Mouse (Mus musculus) MEL (cell line): Measurements from ENCODE around the gene Kcnj15. TPM values are rescaled to one million over a fixed set of nuclear protein-coding genes. Genes with fewer than 3 reads are reported as not detected.

ENCODE experiments used
- DNase-seq: peaks from one replicate; pipeline ENCODE4 v3.0.0; 2011; ENCODE audit warnings: low read depth, low spot score
- H3K27ac ChIP-seq: 2 replicates; pipeline ENCODE4 v1.5.1; 2012; ENCODE audit warnings: low read depth, mild to moderate bottlenecking, control low read depth, low read length, moderate library complexity; ENCODE audit not compliant: control insufficient read depth
- H3K27me3 ChIP-seq, 2 experiments: fragments of 150-350 bp in 1 of 2; sonication (generic) in 1 of 2; 2 replicates each; pipeline ENCODE4 v1.6.1; 2012; ENCODE audit warnings: low read length in 2 of 2, mild to moderate bottlenecking in 2 of 2, improper control_type of control experiment in 1 of 2, moderate library complexity in 1 of 2; ENCODE audit not compliant: insufficient read depth in 2 of 2, control insufficient read depth in 1 of 2
- H3K36me3 ChIP-seq, 2 experiments: 2 replicates each; pipeline ENCODE4 v1.6.1; 2012 to 2014; ENCODE audit warnings: low read length in 2 of 2, improper control_type of control experiment in 1 of 2, inconsistent platforms in 1 of 2, mild to moderate bottlenecking in 1 of 2; ENCODE audit not compliant: insufficient read depth in 2 of 2, control insufficient read depth in 1 of 2
- H3K4me1 ChIP-seq, 2 experiments: fragments of 150-350 bp in 1 of 2; sonication (generic) in 1 of 2; 2 replicates each; pipeline ENCODE4 v1.6.1; 2012; ENCODE audit warnings: low read length in 2 of 2, improper control_type of control experiment in 1 of 2, mild to moderate bottlenecking in 1 of 2; ENCODE audit not compliant: insufficient read depth in 2 of 2, control insufficient read depth in 1 of 2
- H3K4me3 ChIP-seq, 2 experiments: fragments of 150-350 bp in 1 of 2; sonication (generic) in 1 of 2; 2 replicates each; pipeline ENCODE4 v1.5.1; 2012; ENCODE audit warnings: low read depth in 2 of 2, low read length in 2 of 2, mild to moderate bottlenecking in 2 of 2, moderate library complexity in 2 of 2, control low read depth in 1 of 2, improper control_type of control experiment in 1 of 2; ENCODE audit not compliant: control insufficient read depth in 1 of 2, insufficient read depth in 1 of 2
- H3K79me2 ChIP-seq: 2 replicates; pipeline ENCODE4 v1.6.1; 2012; ENCODE audit warnings: mild to moderate bottlenecking, low read length, moderate library complexity; ENCODE audit not compliant: control insufficient read depth, poor library complexity, insufficient read depth
- H3K9ac ChIP-seq: 2 replicates; pipeline ENCODE4 v1.6.1; 2012; ENCODE audit warnings: low read depth, mild to moderate bottlenecking, control low read depth, low read length, moderate library complexity; ENCODE audit not compliant: control insufficient read depth, poor library complexity, severe bottlenecking
- H3K9me3 ChIP-seq: fragments of 150-350 bp; sonication (generic); replicated peaks from 2 replicates; pipeline ENCODE4 v1.6.1; 2012; ENCODE audit warnings: mild to moderate bottlenecking, low read length, improper control_type of control experiment, moderate library complexity; ENCODE audit not compliant: insufficient read depth
- BHLHE40 ChIP-seq: IDR thresholded peaks from 2 replicates; pipeline ENCODE4 v1.6.1; 2012; ENCODE audit warnings: low read depth, mild to moderate bottlenecking, inconsistent platforms, low read length, improper control_type of control experiment, borderline replicate concordance
- CHD2 ChIP-seq: IDR thresholded peaks from 2 replicates; pipeline ENCODE4 v1.6.1; 2011; ENCODE audit warnings: low read length, improper control_type of control experiment
- CTCF ChIP-seq, 3 experiments: IDR thresholded peaks in 2 of 3; conservative IDR thresholded peaks in 1 of 3; 2 replicates each; pipeline ENCODE4 v1.5.1; 2011 to 2012; ENCODE audit warnings: low read length in 3 of 3, low read depth in 2 of 3, mild to moderate bottlenecking in 2 of 3, improper control_type of control experiment in 1 of 3, inconsistent platforms in 1 of 3, mixed read lengths in 1 of 3, moderate library complexity in 1 of 3; ENCODE audit not compliant: control insufficient read depth in 1 of 3, insufficient read depth in 1 of 3, poor library complexity in 1 of 3, severe bottlenecking in 1 of 3
- EP300 ChIP-seq, 2 experiments: IDR thresholded peaks; 2 replicates each; pipeline ENCODE4 v1.6.1; 2011; ENCODE audit warnings: improper control_type of control experiment in 2 of 2, low read length in 2 of 2, low read depth in 1 of 2, mild to moderate bottlenecking in 1 of 2
- ETS1 ChIP-seq: IDR thresholded peaks from 2 replicates; pipeline ENCODE4 v1.6.1; 2012; ENCODE audit warnings: low read depth, mild to moderate bottlenecking, inconsistent platforms, low read length, improper control_type of control experiment, moderate library complexity
- GABPA ChIP-seq: IDR thresholded peaks from 2 replicates; pipeline ENCODE4 v1.6.1; 2012; ENCODE audit warnings: low read depth, mild to moderate bottlenecking, inconsistent platforms, low read length, improper control_type of control experiment, moderate library complexity
- HCFC1 ChIP-seq: IDR thresholded peaks from 2 replicates; pipeline ENCODE4 v1.6.1; 2012; ENCODE audit warnings: low read depth, mild to moderate bottlenecking, inconsistent platforms, low read length, improper control_type of control experiment, moderate library complexity
- JUND ChIP-seq: IDR thresholded peaks from 2 replicates; pipeline ENCODE4 v1.6.1; 2011; ENCODE audit warnings: low read depth, mild to moderate bottlenecking, improper control_type of control experiment, low read length
- KAT2A ChIP-seq: conservative IDR thresholded peaks from 2 replicates; pipeline ENCODE4 v1.6.1; 2012; ENCODE audit warnings: low read depth, low read length, improper control_type of control experiment, inconsistent platforms
- MXI1 ChIP-seq: IDR thresholded peaks from 2 replicates; pipeline ENCODE4 v1.6.1; 2011; ENCODE audit warnings: mild to moderate bottlenecking, low read depth, low read length, improper control_type of control experiment
- MYB ChIP-seq: IDR thresholded peaks from 2 replicates; pipeline ENCODE4 v1.6.1; 2011; ENCODE audit warnings: mild to moderate bottlenecking, low read depth, low read length, improper control_type of control experiment
- MYC ChIP-seq: IDR thresholded peaks from 2 replicates; pipeline ENCODE4 v1.6.1; 2011; ENCODE audit warnings: low read depth, mild to moderate bottlenecking, low read length, improper control_type of control experiment, moderate library complexity
- NELFE ChIP-seq: IDR thresholded peaks from 2 replicates; pipeline ENCODE4 v1.6.1; 2011; ENCODE audit warnings: low read depth, low read length, improper control_type of control experiment
- POLR2A ChIP-seq, 2 experiments: IDR thresholded peaks; 2 replicates each; pipeline ENCODE4 v1.6.1; 2011 to 2012; ENCODE audit warnings: low read length in 2 of 2, mild to moderate bottlenecking in 2 of 2, control low read depth in 1 of 2, improper control_type of control experiment in 1 of 2, low read depth in 1 of 2, moderate library complexity in 1 of 2; ENCODE audit not compliant: control insufficient read depth in 1 of 2, insufficient read depth in 1 of 2, poor library complexity in 1 of 2
- POLR2AphosphoS2 ChIP-seq: IDR thresholded peaks from 2 replicates; pipeline ENCODE4 v1.6.1; 2011; ENCODE audit warnings: low read length, improper control_type of control experiment
- POLR2AphosphoS5 ChIP-seq: IDR thresholded peaks from 2 replicates; pipeline ENCODE4 v1.6.1; 2012; ENCODE audit warnings: low read depth, borderline replicate concordance, mild to moderate bottlenecking, inconsistent platforms, low read length, moderate library complexity, mixed read lengths
- RAD21 ChIP-seq: IDR thresholded peaks from 2 replicates; pipeline ENCODE4 v1.6.1; 2011; ENCODE audit warnings: mild to moderate bottlenecking, low read depth, low read length, improper control_type of control experiment
- UBTF ChIP-seq: IDR thresholded peaks from 2 replicates; pipeline ENCODE4 v1.6.1; 2012; ENCODE audit warnings: low read depth, mild to moderate bottlenecking, inconsistent platforms, low read length, improper control_type of control experiment, moderate library complexity, borderline replicate concordance; ENCODE audit not compliant: insufficient read depth
- USF1 ChIP-seq: IDR thresholded peaks from 2 replicates; pipeline ENCODE4 v1.6.1; 2014; ENCODE audit warnings: low read depth, mild to moderate bottlenecking, inconsistent platforms, low read length, improper control_type of control experiment, moderate library complexity
- USF2 ChIP-seq, 2 experiments: IDR thresholded peaks; 2 replicates each; pipeline ENCODE4 v1.6.1; 2011 to 2012; ENCODE audit warnings: improper control_type of control experiment in 2 of 2, low read length in 2 of 2, borderline replicate concordance in 1 of 2, inconsistent platforms in 1 of 2, low read depth in 1 of 2, mild to moderate bottlenecking in 1 of 2; ENCODE audit not compliant: insufficient read depth in 1 of 2
- ZC3H11A ChIP-seq: IDR thresholded peaks from 2 replicates; pipeline ENCODE4 v1.6.1; 2012; ENCODE audit warnings: low read depth, mild to moderate bottlenecking, inconsistent platforms, low read length, improper control_type of control experiment
- ZMIZ1 ChIP-seq: IDR thresholded peaks from 2 replicates; pipeline ENCODE4 v1.6.1; 2012; ENCODE audit warnings: low read depth, mild to moderate bottlenecking, inconsistent platforms, low read length, improper control_type of control experiment, moderate library complexity
- polyA plus RNA-seq, 2 experiments: library from polyadenylated mRNA; stranded (reverse) in 1 of 2; unstranded in 1 of 2; fragments of >175 nt in 1 of 2; fragments of >200 nt in 1 of 2; gene quantifications; 2 replicates each; pipeline versions ENCODE4 v1.2.1 to v1.2.4; 2012; ENCODE audit warnings: low replicate concordance in 2 of 2, low read depth in 1 of 2; ENCODE audit not compliant: insufficient read length in 2 of 2, insufficient read depth in 1 of 2, missing spikeins in 1 of 2
- total RNA-seq: library from RNA; depleted of rRNA; stranded (reverse); fragments of 300-350 nt; gene quantifications from 2 replicates; pipeline ENCODE4 v1.2.3, GENCODE M21; 2012

Gene Kcnj15
- total and polyA plus RNA-seq, 3 experiments: not detected

DNA sequence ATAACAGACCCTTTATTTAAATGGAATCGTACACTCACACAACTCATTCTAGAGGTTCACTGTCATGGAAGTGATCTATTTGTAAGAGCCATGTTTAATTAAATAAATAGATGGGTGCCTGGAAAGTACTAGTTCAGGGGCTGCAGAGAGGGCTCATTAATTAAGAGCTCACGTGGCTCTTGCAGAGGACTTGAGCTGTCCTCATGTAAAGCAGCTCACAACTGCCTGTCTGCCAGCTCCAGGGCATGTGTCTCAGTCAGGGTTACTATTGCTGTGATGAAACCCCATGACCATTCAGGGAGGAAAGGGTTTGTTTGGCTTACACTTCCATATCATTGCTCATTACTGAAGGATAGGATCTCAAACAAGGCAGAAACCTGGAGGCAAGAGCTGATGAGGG lies 37.9 kb upstream of the Kcnj15 start:
- H3K27me3 ChIP-seq: no peaks in the 10 kb centered on the region
- H3K27ac ChIP-seq: no peak overlapping the region
- no peaks in the 10 kb centered on the region for H3K4me1 ChIP-seq
- TF ChIP-seq POLR2AphosphoS5 (no peak), CHD2 (no peak), USF2 (IDR thresholded peaks at IDR 0.05; ENCODE audit: borderline replicate concordance in 1 of 2, insufficient read depth in 1 of 2, low read depth in 1 of 2, low read length in 2 of 2) (no peak), EP300 (IDR thresholded peaks at IDR 0.05; ENCODE audit: low read depth in 1 of 2, low read length in 2 of 2) (no peak), POLR2A (IDR thresholded peaks at IDR 0.05; ENCODE audit: control insufficient read depth in 1 of 2, insufficient read depth in 1 of 2, low read depth in 1 of 2, low read length in 2 of 2, poor library complexity in 1 of 2) (no peak), MYB (no peak)
- H3K4me3 ChIP-seq: no peak overlapping the region
- no peaks in the 10 kb centered on the region for H3K79me2 ChIP-seq
- no peaks in the 10 kb centered on the region for H3K9me3 ChIP-seq
- H3K9ac ChIP-seq: no peak overlapping the region
- H3K36me3 ChIP-seq: no peaks in the 10 kb centered on the region
- DNase-seq: no peak

DNA sequence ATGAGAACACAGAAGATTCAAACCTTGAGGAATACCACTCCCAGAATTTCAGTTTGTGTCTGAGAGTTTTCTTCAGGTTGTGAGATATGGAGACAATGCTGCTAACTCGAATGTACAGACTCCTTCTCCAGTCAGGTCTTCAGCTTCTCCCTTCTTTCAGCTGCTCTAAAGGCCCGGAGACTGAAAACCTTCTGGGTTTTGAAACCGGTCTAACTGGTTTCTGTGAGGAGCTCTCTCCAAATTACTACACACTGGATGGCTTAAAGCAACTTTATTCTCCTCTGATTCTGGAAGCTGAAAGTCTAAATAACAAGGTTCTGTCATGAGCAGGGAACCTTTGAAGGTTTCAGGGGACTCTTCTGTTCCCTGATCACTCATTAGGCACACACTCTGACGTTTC lies 36.3 kb upstream of the Kcnj15 start:
- no peak for DNase-seq
- Histone ChIP-seq H3K27ac (no peak overlapping the region), H3K4me1 (no peaks in the 10 kb centered on the region)

DNA sequence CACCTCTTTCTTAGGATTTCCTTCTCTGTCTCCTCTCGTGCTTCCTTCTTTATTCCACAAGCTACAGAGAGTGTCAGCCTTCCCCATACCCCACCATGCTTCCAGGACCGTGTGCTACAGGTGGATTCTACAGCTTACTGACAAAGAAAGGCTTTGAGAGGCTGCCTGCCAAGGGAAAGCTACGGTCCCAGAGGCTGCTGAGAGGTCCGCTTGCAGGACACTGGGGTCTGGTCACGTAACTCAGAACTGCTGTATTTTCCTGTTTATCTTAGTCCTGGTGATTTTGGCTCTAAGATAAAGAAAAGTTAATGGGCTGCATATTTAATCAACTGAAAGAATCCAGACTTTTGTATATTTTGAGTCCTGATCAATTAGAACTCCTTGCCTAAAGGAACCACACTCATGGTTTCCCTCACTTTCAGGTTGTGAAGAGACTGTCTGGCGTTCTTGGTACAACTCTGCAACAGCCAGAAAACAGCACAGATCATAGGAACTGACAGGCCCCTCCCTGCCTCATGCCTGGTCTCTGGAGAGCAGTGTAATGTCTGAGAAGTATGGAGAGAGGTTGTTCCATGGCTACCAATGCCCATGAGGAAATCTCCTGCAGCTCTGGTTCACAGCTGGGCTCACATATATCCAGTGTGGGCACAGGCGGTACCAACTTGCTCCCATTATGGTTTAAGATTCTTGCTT lies 35.2 kb upstream of the Kcnj15 start:
- DNase-seq: no peak
- H3K4me3 ChIP-seq: no peak overlapping the region
- no peaks in the 10 kb centered on the region for H3K27me3 ChIP-seq
- no peak overlapping the region for H3K9ac ChIP-seq
- TF ChIP-seq ZMIZ1 (no peak), KAT2A (no peak), UBTF (no peak), POLR2AphosphoS2 (no peak), EP300 (IDR thresholded peaks at IDR 0.05; ENCODE audit: low read depth in 1 of 2, low read length in 2 of 2) (no peak), USF1 (no peak), CTCF (IDR thresholded peaks at IDR 0.05 in 2 of 3, conservative IDR thresholded peaks at IDR 0.05 in 1 of 3; ENCODE audit: control insufficient read depth in 1 of 3, insufficient read depth in 1 of 3, low read depth in 2 of 3, low read length in 3 of 3, poor library complexity in 1 of 3, severe bottlenecking in 1 of 3) (no peak), BHLHE40 (no peak), USF2 (IDR thresholded peaks at IDR 0.05; ENCODE audit: borderline replicate concordance in 1 of 2, insufficient read depth in 1 of 2, low read depth in 1 of 2, low read length in 2 of 2) (no peak), ETS1 (no peak), MYC (no peak), HCFC1 (no peak)
- no peaks in the 10 kb centered on the region for H3K79me2 ChIP-seq
- no peaks in the 10 kb centered on the region for H3K4me1 ChIP-seq
- H3K36me3 ChIP-seq: no peaks in the 10 kb centered on the region
- H3K27ac ChIP-seq: no peak overlapping the region
- H3K9me3 ChIP-seq: no peaks in the 10 kb centered on the region

More for the DNA sequence above, 36.3 kb upstream of the Kcnj15 start:
- no peaks in the 10 kb centered on the region for H3K27me3 ChIP-seq
- TF ChIP-seq MXI1 (no peak), ZC3H11A (no peak), GABPA (no peak), NELFE (no peak), RAD21 (no peak), JUND (no peak)
- H3K4me3 ChIP-seq: no peak overlapping the region
- H3K36me3 ChIP-seq: no peaks in the 10 kb centered on the region
- no peak overlapping the region for H3K9ac ChIP-seq
- no peaks in the 10 kb centered on the region for H3K79me2 ChIP-seq
- no peaks in the 10 kb centered on the region for H3K9me3 ChIP-seq
